Mouse (Mus musculus) megakaryocyte, embryonic 14.5 days (primary cell): ENCODE data around the gene Ahdc1.

ENCODE experiments used
- FLI1 ChIP-seq: IDR thresholded peaks from 2 replicates; pipeline ENCODE4 v1.6.1; 2012; ENCODE audit warnings: low read length, inconsistent platforms, mixed read lengths
- GATA1 ChIP-seq: IDR thresholded peaks from 3 replicates; pipeline ENCODE4 v1.6.1; 2012; ENCODE audit warnings: mixed read lengths, low read length, inconsistent platforms, borderline replicate concordance

DNA sequence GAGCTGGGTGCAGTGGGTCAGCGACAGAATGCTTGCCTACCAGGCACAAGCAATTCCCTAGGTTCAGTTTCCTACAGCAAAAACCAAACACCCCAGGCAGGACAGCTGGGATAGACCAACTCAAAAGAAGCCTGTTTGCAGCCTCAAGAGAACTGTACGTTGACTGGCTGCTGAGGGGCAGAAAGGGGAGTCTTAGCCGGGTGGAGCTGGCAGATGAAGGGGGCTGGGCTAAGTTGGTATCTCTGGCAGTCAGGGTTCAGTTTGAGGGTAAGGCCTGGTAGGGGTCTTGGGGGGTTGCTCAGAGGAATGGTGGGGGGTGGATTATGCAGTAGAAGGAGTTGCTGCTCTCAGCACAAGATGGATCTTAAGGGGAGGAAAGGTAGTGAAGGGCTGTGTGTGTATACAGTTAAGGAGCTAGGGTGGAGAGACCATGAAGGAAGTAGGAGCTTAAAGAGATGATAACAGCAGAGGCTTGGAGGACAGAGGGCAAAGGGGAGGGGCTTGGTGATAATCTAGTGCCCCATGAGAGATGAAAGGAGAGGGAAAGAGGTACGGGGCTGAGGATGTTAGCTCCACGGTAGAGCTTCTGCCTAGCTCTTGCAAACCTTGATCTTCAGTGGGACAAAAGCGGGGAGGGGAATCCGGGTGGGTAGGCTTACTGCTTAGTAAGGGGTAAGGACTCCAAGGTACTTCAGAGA, 68.5 kb downstream of the Ahdc1 start:
- TF ChIP-seq GATA1 (no peak), FLI1 (no peak)
